Mouse (Mus musculus) retina, postnatal 1 day (tissue): Measurements from ENCODE around the gene Snx1.
A peak's percentile ranks its signal among the peaks of the same experiment; 100 is the strongest.

ENCODE experiments used
- DNase-seq: peaks from one replicate; pipeline ENCODE4 v3.0.0-alpha.2; 2012

Snx1 gene

GRCm38 (mm10) chr9:66084171-66084570, 42.2 kb downstream of the Snx1 start:
- no peak for DNase-seq

GRCm38 (mm10) chr9:66081999-66082398, 44.4 kb downstream of the Snx1 start:
- DNase-seq, result no peak

DNA sequence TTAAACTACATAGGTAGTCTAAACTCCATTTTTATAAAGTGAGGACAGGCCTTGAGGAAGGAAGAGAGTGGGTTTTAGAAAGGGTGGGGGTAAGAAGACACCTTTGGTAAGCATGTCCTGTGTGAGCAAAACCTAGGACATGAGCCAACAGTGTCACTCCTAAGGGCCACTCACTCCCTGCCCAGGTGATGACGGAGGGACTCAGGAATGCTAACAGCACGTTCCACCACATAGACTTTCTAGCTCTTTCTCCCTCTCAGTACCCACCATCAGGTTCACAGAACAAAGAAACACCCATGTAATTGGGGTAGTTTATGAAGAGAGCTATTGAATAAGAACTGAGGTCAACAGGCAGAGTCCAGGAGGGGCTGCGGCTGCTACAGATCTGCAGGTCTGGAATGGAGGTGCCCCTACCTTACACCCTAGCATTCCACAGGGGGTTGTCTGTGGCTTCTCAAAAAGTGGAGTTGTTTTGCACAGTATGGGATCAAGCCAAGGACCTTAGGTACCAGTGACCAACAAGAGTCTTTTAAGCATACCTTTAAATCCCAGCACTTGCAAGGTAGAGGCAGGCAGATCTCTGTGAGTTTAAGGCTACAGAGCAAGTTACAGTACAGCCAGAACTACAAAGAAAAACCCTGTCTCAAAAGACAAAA, 45.5 kb downstream of the Snx1 start:
- DNase-seq, result no peak

DNA sequence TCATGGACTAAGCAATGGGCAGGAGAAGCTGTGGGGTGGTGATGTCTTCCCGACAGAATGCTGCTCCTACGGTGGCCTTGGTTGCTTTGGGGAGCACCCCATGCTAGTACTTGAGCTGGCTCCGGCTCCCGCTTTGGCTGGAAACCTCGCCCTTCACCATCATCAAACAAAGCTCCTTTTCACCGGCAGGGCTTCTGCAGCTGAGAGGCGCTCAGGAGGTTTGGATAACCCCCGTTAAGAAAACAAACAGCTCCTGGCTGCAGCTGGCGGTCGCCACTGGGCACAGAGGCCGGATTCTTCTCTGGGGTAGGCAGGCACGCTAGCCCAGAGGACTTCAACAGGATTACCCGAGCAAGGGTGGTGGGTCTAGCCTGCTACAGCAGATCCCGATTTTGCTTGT, 47.9 kb downstream of the Snx1 start:
- peak; percentile 39 for DNase-seq

GRCm38 (mm10) chr9:66078072-66078471, 48.3 kb downstream of the Snx1 start:
- no peak for DNase-seq

DNA sequence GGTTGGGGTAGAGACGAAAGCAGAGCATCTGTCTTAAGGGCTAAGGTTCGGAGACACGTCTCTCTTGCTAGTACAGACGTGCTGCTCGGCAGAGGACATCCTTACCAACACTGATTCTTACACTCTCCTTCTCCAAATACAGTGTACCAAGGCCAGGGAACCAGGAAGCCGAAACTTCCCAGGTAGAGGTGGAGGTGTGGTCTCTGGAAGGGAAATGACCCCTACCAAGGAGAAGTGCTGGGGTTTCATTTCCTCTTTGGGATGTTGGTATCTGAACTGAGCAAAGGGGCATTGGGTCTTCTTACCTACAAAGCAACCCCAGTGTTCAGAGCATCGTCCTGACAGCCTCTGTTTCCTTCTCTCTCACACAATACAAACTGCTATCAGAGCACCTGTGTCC, 53.6 kb downstream of the Snx1 start:
- DNase-seq, result no peak

DNA sequence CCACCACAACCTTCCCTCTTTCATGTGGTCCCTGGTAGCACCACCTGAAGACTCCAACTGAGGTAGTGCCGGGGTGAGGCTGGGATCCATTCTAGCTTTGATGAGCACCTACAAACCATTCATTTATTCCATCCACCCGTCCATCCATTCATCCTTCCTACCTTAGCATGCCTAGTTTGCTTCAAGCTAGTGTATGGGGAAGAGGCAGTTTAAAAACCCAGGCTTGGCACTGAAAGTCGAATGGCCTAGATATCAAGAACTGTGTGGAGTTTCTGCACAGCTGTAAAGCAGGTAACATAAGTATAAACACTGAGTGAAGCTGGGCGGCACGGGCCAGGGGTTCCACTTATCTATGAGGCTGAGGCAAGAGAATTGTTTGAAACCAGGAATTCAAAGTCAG, 56.2 kb downstream of the Snx1 start:
- no peak for DNase-seq

DNA sequence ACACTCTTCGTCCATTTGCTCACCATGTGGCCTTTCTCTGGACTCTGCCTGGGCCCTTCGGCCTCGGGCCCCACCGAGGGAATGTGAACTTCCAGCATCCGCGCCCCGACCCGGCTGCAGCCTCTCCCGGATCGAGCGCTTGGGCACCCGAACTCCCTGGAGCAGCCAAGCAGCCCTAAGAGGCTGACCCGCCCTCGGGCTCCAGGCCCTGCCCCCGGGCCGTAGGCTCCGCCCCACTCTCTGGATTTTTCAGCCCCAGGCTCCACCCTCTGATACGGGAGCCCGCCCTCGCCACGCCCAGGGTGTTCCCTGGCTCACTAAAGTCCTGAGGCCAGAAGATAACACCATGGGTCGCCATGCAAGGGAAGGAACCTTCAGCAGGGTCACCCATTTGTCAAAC, 56.8 kb downstream of the Snx1 start, which contains the start of gene Snx22:
TSS of gene Snx22 (minus strand) at position 137 of the 400 bp plus-strand sequence.
- DNase-seq, result peak; percentile 88

GRCm38 (mm10) chr9:66068971-66069391, 57.4 kb downstream of the Snx1 start:
- peak; percentile 71 for DNase-seq

GRCm38 (mm10) chr9:66068056-66068455, 58.3 kb downstream of the Snx1 start:
- DNase-seq, result no peak

- DNase-seq, result peak; percentile 62
Measured at GRCm38 (mm10) chr9:66067542-66067941, 58.8 kb downstream of the Snx1 start.

DNA sequence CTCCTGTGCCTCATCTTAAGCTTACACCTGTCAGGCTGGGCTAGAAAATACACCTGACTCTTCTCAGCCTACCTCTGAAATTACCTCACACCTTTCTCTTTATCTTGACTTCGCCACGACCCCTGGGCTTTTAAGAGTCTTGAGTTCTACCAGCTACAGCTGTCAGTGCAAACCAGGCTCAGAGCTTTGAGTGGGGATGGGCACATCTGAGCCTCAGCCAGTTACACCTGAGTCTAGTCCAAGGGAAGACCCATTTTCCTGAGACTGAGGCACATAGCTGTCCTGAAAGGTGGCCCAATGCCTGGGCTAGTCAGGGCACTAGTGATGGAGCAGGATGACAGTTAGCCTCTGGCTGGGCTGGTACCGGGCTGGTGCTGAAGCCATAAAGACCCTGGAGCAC, 59.6 kb downstream of the Snx1 start:
- no peak for DNase-seq

- no peak for DNase-seq
Measured at GRCm38 (mm10) chr9:66064316-66064715, 62.1 kb downstream of the Snx1 start.

- no peak for DNase-seq
Measured at GRCm38 (mm10) chr9:66063446-66063845, 62.9 kb downstream of the Snx1 start.

- DNase-seq, result no peak
Measured at GRCm38 (mm10) chr9:66061656-66062055, 64.7 kb downstream of the Snx1 start.

GRCm38 (mm10) chr9:66060986-66061385, 65.4 kb downstream of the Snx1 start:
- peak; percentile 81 for DNase-seq

- no peak for DNase-seq
Measured at GRCm38 (mm10) chr9:66060308-66060647, 66.1 kb downstream of the Snx1 start.

DNA sequence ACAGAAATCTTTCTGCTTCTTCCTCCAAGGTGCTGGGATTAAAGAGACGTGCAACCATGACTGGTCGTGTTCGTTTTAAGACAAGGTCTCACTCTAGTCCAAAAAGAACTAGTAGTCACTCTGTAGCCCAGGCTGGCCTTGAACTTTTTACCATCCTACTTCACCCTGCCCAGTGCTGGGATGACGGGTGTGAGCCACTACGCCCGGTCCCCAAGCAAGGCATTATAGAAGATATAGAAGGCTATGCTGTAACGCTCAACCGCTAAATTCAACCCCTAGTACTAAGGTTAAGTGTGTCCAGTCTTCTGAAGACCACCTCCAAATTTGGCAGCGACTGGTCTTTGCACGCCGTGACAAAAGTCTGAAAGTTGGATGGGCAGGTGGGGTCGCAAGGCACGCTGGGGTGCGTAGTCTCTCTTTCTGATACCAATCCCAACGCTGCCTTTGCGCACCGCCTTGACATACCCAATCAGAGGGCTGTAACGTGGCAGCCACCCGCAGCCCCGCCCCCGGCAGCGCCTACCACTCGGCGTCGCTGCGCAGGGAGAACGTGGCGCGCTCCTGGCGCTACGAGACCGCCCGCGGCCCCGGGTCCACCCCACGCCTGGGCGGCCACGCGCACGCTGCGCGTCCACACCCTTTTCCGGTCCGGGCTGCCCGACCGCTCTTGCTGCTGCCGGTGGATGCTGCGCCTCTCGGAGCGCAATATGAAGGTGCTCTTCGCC, 66.6 kb downstream of the Snx1 start, which contains the start of gene Ppib:
TSS of gene Ppib (plus strand) at position 640 of the 725 bp plus-strand sequence.
- DNase-seq, result peak; percentile 98

DNA sequence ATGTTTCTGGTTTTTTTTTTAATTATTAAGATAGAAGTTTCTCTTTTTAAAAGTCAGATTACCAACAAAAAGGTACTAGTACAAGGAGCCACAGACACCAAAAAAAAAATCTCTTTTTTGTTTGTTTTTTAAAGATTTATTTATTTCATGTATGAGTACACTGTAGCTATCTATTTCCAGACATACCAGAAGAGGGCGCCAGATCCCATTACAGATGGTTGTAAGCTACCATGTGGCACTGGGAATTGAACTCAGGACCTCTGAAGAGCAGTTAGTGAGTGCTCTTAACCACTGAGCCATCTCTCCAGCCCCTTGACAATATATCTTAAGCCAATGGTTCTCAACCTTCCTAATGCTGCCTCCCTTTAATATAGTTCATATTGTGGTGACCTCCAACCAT, 72.8 kb downstream of the Snx1 start:
- no peak for DNase-seq

DNA sequence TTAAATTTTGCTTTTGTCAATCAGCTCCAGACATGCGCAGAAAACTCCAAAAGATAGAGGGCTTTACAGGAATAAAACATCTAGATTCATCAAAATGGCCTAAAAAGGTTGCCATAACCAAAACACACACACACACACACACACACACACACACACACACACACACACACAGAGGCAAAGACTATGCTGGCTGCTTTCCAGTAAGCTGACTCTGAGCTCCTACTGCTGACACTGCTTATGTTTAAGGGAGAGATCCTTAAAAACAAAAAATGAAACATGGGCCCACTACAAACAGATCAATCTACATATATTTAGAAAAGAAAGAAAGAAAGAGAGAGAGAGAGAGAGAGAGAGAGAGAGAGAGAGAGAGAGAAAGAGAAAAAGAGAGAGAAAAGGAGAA, 73.7 kb downstream of the Snx1 start:
- no peak for DNase-seq

DNA sequence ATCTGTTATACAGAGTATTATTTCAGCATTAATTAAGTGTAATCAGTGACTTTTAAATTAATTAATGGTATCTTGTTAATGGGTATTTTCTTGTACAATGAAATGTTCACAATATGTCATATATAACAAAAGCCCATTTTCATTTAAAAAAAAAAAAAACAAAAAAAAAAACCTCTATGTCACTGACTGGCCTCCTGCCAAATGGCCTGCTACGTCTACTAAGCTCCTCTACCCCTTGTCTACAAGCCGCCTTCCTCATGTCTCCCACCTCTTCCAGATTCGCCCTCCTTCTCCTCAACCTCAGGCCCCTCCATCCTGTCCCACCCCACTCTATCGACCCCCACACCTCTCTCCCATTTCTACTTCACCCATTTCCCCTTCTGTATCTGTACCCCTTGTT, 74.9 kb downstream of the Snx1 start:
- DNase-seq, result no peak

GRCm38 (mm10) chr9:66049931-66050601, 76.3 kb downstream of the Snx1 start:
- DNase-seq, result no peak

GRCm38 (mm10) chr9:66043241-66043640, 83.1 kb downstream of the Snx1 start:
- no peak for DNase-seq

GRCm38 (mm10) chr9:66042331-66042730, 84.1 kb downstream of the Snx1 start:
- no peak for DNase-seq
